Mouse (Mus musculus): Measurements from ENCODE around the gene Zfp143.
A peak's percentile ranks its signal among the peaks of the same experiment; 100 is the strongest.
"Not testable (repeated sequence)": the region's sequence is repeated elsewhere in the genome, so short reads cannot be mapped to it uniquely, and the experiment has no call there.

The Zfp143 gene

DNA sequence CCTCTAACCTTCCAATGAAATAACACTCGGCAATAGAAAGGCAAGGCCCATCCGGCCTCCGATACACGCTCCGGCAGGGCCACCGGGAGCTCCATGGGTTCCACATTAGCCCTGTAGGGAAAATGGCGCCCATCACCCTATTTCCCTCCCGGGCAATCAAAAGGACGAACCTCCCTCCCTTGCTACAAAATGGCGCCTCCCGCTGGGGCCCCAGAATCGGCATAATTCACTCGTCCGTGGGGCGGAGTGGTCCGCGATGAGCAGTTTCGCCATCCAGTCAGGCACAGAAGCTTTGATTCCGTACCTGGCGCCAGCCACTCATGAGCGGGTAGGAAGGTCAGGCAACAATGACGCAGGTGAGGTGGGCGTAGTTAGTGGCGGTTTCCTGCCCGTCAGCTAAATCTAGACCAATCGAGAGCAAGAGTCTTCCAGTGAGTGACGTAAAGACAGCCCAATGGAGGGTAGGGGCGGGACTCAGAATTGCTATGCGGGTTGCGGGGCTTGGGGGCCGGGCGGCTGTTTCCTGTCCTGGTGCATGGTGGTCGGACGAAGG, at the start of gene Zfp143:
Gene Zfp143, plus strand, starts transcription at position 19 of the 553 bp plus-strand sequence.
- peak; percentile 100 for DNase-seq (ENCODE audit: low spot score)

DNA sequence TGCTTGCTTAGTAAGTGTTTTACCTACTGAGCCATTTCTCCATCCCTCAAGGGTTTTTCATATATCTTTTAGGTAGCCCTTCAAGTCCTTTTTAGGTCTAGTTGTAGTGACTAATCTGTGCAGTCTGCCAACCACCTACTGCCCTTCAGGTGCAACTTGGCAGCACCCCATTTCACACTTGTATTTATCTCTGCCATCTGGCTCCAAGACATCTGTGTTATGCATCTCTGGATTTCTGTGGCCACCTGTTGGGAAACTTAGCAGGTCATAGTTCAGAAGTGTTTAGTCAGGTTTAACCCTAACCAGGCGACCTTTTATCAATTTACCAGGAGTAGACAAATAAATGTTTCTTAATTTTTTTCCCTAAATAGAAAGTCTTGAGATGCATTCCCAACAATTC, 49.6 kb upstream of the Zfp143 start:
- DNase-seq (ENCODE audit: low spot score), result no peak

DNA sequence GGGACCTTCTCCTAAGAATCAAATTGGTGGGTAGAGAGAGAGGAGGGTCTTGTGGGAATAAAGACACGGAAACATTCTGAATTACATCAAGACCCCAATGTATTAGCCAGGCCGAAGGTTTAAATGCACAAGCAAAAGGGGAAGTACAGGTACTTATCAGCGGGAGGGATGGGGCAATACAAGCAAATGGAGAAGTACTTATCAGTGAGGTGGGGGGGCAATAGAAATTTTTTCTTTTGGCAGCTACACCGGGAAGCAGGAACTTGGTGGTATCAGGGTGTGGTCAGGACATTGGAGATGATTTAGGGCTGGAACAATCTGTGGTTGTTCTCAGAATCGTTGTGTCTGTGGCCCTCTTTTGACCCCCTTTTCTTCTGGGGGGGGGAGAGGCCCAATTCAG, 46.7 kb upstream of the Zfp143 start:
- DNase-seq (ENCODE audit: low spot score), result no peak

DNA sequence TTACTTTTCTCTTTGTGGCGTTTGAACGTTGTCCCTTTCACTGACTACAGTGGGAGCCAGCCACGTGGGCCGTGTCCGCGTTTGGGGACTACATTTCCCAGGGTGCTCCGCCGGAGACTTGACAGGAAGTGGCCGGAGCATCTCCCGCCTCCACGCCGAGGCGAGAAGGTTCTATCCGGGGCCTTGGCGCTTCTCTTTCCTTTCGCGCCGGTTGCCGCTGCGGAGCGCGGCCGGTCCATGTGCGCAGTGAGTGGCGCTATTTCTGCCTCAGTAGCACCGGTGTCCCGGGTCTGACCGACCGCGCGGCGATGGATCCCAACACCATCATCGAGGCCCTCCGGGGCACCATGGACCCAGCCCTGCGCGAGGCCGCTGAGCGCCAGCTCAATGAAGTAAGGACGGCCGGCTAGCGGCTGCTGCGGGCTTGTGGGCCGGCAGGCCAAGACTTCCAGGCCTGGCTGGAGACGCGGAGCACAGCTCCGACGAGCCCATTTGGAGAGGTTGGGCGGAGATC, 42.8 kb upstream of the Zfp143 start, which contains the start of gene Ipo7:
Gene Ipo7, plus strand, starts transcription at position 158 of the 514 bp plus-strand sequence.
- DNase-seq (ENCODE audit: low spot score), result peak; percentile 94

DNA sequence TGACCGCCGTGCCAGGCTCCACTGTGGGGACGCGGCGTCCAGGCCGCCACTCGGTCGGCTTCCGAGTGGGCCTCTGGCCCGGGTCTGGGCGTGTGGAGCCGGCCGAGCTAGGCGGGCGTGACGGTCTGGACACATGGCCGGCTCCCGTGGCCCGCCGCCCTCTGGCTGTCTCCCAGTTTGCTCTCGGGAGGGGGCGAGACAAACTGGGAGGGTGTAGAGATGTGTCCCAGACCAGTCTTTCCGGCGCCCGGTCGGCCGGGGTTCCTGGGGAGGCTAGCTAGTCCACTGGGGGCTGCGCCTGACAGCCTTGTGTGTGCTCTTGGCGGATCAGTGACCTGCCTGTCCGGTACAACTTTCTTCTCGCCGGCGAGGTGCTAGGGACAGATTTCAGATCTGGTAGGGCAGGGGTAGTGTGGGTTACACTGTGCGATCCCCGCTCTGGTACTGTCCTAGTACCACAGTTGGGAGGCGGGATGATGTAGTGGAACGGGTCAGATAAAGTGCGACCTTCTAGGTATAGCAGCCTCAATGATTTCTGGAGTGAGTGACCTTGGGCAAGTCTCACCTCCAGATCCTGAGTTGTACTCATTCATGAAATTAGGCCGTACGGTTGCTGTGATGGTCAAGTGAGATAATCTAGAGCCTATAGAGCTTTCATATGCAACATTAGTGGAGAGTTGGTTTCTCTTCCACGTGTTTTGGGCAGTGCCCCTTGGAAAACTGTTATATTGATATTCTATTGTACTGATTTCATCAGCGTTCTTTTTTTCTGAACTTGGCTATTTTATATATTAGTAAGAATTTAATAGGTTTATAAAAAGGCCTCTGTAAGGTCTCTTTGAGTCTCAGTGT, 42.2 kb upstream of the Zfp143 start:
- DNase-seq (ENCODE audit: low spot score), result no peak

DNA sequence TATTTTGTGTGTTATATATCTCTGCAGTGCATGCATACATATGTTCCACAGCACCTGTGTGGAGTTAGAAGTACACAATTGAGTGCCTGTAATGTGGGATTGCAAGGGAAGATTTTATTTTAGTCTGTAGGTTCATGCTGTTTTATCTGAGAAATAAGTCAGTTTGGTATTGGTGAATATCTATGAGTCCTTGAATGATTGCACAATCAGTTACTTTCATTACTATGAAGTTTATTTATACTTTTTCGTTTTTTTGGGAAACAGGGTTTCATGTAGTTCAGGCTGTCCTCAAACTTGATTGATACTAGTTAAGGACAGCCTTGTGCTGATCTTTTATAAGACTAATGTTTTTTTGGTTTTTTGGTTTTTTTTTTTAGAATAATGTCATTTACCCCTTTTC, 37.5 kb upstream of the Zfp143 start:
- DNase-seq (ENCODE audit: low spot score), result no peak

DNA sequence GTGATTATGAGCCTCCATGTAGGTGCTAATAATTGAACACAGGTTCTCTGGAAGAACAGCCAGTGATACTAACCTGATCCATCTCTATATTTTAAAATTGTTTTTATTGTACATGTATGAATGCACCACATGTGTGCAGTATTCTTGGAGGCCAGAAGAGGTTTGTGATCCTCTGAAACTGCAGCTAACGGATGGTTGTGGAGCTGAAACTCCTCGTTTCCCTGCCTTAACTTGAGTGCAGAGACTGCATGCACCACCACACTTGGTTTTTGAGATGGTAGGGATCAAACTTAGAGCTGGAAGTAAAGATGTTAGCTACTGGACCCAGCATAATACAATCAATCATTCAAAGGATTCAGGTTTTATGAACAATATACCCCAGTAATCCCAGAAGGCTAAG, 34.4 kb upstream of the Zfp143 start:
- DNase-seq (ENCODE audit: low spot score), result no peak

DNA sequence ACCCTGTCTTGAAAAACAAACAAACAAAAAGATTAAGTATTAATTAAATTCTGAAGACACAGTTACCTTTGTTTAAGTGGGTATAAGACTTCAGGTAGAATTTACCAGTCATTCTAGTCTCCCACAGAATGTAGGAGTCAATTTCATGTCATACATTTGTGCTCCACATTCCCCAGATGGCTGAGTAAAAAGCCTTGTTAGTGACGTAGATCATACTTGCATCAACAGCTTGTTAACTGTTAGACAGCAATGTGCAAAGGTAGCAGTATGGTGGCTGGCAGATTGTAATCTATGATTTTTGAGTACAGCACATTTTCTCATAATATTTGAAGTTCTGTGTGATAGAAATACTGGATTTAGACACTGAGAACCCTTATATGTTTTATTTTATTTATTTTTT, 32.2 kb upstream of the Zfp143 start:
- no peak for DNase-seq (ENCODE audit: low spot score)

DNA sequence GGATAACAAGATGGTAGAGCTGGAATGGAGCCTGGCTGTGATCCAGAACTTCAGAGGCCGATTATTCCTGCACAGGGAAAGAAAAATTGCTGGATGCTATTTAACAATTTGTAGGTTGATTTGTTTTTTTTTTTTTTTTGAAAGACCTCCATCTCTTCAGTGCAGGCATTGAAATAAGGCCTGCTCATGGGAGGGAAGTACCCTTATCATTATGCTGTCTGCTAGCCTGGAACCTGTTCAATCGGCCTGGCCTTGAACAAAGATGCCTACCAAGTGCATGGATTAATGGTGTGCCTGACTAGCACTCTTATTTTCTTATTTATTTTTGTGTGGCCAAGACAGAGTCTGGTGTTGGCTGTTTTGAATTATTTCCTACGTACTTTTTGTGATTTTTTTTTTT, 30.7 kb upstream of the Zfp143 start:
- DNase-seq (ENCODE audit: low spot score), result no peak

DNA sequence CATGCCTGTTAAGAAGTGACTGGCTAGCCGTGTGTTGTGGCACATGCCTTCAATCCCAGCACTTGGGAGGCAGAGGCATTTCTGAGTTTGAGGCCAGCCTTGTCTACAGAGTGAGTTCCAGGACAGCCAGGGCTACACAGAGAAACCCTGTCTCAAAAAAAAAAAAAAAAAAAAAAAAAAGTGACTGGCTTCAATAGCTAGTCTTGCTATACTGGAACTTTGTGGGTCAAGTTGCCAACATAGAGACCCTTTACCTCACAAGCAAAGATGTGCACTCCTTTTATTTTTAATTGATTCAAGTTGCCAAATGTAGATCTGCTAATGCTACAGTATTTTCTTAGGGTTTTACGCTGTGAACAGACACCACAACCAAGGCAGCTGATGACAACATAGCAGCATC, 3.3 kb upstream of the Zfp143 start:
- DNase-seq (ENCODE audit: low spot score), result not testable (repeated sequence)

DNA sequence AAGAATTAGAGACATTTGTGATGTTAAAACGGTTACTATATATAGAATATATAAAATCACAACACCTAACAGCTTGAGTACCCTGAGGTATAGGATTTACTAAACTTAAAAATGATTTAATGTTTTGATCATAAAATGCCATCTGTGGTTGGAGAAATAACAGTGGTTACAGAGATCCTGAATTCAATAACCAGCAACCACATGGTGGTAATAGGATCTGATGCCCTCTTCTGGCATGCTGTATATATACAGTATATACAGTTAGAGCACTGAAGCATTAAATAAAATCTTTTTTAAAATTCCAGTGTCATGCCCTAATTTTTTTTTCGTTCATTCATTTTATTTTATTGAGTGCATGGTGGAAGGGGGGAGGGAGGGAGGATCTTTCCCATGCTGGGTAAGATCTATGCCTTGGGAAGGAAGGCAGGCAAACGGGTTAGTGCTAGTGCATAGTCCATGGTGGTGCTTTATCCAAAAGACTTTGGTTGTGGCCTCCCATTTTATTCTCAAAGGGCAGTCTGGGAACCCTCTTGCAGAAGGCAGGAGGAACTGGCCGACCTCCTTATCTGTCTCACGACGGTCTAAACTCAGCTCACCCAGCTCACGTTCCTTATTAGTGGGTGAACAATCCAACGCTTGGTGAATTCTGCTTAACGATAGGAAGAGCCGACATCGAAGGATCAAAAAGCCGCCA, 1.8 kb upstream of the Zfp143 start:
- peak; percentile 44 for DNase-seq (ENCODE audit: low spot score)

DNA sequence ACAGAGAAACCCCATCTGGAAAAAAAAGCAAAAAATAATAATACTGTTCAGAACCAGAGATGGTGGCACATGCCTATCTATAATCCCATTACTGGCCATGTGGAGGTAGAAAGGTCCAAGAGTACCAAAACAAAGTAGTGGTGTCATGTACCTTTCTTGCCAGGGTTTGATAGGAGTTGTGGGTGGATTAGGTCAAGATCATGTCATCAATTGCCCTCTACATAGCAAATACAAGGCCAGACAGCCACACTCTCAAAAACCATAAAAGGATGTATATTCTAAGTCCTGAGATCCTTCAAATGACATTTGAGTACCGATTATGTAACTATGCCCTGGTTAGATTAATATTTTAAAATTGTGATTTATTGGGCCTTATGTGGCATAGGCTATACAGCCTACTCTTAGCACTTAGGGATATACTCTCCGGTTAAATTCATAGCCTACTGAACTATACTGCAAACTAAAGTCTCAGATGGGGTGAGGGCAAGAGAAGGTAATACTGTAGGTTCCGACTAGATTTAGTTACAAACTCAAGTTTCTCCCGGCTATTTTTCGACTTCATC, 830 bp upstream of the Zfp143 start:
- no peak for DNase-seq (ENCODE audit: low spot score)

DNA sequence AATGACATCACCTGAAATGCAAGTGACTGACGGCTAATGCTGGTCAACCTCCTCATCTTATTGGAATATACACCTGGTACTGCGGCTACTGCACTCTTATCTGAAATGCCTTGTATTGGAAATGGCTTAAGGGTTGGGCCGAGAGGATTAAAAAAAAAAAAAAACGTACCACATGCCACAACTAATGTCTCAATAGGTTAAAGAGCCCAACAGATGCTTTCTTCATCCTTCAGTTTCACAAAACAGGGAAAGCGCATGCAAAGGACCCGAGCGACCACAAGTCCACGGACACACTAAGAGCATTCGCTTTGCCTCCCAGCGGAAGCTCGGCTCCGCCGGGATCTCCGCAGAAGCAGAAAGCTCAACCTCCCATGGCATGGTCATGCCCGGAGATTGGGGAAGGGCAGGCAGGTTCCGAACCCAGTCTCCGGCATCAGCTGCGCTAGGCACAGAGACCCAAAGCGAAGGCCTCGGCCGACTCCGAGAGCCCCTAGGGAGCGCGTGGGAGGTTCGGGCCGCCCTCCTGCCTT, 283 bp upstream of the Zfp143 start:
- no peak for DNase-seq (ENCODE audit: low spot score)

DNA sequence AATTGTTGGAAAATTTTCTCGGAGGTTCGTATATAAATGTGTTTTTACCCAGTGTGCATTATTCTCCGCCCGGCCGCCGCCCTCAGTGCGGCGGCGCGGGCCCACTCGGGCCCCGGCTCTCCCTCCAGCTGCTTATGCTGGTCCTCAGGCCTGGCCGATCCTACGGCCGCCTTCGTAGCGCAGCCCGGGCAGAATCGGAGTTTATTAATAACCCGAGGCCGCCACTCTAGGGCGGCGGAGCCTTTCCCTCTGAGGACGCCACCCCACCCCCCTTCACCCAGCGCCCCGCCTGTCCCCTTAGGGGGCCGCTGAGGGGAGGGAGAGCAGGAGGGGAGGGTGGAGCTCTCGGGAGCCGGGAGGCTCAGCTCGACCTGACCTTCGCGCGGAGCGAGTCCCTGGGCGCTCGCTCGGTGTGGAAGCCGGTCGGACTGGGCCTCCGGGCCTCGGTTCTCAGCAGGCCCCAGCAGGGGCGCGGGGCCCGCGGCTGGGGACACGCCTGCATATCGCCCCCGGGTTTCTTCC, 796 bp downstream of the Zfp143 start:
- DNase-seq (ENCODE audit: low spot score), result no peak

DNA sequence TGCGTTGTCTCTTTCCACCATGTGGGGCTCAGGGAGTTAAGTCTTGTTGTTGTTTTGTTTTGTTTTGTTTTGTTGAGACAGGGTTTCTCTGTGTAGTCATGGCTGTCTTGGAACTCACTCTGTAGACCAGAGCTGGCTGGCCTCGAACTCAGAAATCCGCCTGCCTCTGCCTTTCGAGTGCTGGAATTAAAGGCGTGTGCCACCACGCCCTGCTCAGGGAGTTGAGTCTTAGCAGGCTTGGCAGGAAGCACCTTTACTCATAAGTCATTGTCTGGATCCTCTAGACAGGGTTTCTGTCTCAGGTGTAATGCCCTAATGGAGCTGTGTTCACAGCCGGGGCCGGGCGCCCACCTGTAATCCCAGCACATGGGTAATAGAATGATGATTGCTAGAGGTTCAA, 2.7 kb downstream of the Zfp143 start:
- DNase-seq (ENCODE audit: low spot score), result no peak

DNA sequence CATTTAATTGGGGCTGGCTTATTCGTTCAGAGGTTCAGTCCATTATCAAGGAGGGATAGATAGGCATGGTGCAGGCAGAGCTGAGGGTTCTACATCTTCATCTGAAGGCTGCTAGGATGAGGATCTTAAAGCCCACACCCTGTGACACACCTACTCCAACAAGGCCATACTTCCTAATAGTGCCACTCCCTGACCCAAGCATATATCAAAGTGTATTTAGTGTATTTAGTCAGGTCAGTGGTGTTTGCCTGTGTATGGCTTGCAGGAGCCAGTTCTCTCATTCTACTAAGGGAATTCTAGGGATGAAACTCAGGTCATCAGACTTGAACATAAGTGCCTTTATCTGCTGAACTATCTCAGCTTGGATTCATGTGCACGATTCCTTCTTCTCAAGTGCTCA, 8.1 kb downstream of the Zfp143 start:
- DNase-seq (ENCODE audit: low spot score), result no peak

DNA sequence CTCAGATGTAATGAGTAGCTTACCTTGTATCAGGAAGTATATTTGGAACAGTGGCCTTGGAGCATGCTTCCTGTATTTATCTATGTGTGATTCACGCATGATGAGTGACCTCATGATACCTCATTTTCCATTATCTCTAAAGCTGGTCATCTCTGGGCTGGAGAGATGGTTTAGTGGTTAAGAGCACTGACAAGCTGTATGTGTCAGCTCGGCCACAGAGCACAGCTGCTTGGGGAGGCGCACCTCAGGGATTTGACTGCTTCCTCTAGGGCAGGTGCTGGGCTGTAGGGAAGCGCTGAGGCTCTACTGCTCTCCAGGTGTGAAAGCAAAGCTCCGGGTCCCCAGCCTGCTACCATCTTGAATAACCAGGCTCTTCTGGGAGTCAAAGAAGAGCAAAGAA, 17.2 kb downstream of the Zfp143 start:
- DNase-seq (ENCODE audit: low spot score), result no peak

DNA sequence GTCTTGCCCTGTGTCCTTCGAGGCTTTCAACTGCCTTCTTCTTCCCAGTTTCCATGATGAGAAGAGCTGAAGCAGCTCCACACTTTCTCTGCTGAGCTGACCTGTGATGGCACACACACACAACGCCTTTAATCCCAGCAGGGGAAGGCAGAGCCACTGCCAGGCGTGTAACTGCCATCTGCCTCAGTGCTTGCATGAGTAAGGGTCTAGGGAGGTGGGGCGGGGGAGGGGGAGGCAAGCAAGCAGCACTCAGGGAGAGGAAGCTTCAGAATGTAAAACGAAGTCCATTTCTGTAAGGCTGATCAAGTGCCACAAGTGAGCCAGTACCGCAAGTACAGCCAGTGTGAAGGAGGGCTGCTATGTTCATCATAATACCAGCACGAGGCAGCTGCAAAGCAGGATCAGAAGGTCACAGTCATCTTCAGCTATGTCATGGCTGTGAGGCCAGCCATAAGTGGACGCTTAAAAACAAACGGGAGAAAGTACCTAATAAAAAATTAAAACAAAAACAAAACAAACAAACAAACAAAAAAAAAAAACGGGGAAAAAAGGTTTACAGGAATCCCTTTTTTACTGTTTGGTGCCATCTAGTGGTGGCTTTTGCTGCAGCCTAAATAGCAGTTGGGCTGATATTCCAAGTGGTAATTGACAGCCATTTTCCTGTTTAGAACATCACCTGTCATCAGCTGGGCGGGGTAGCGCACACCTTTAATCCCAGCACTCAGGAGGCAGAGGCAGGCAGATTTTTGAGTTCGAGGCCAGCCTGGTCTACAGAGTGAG, 22.6 kb downstream of the Zfp143 start:
- DNase-seq (ENCODE audit: low spot score), result peak; percentile 87

DNA sequence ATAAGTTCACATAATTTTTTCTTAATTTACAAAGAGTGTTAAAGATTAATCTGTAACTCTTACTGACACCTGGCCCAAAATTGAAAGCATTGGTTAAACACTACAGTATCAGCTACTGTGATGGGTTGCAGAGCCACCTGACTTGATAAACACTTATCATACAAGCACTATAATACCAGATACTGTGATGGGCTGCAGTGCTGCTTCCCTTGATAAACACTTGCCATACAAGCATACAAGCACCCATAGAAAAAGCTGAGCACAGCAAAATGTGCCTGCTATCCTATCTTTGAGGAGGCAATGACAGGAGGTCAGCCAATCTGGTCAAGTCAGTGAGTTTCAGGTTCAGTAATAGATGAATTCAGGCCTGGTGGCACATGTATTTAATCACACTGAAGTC, 24.2 kb downstream of the Zfp143 start:
- DNase-seq (ENCODE audit: low spot score), result no peak

DNA sequence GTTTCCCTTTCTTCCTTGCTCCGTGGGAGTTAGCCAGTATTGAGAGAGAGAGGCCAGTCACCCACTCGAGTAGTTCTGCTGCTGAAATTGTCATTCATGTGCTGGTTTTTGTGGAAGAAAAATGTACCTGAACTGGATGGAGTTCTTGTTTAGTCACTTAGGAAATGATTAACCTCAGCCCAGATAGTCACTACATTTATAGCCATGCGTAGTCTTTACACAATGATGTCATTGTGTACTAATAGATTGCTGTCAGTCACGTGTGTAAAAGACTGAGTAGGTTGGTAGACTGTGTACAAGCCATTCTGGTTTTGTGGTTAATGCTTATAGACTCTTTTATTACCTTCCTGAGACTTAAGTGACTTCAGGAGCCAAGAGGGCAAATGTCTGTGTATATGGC, 26.9 kb downstream of the Zfp143 start:
- no peak for DNase-seq (ENCODE audit: low spot score)

DNA sequence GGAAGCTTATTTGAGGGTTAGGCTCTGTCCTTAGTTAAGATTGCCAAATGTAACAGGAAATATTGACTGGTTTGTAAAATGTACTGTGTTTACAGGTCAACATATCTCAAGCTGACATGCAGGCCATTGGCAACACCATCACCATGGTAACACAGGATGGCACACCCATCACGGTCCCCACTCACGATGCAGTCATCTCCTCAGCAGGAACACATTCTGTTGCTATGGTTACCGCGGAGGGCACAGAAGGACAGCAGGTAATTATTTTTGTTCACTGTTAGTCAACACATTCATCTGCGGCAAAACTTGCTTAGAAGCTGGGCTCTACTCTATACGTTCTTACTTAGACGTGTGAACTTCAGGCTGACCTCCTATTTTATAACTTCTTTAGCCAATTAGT, 30.7 kb downstream of the Zfp143 start:
- no peak for DNase-seq (ENCODE audit: low spot score)

Data from retina, embryonic 14.5 days (tissue).